Mouse (Mus musculus) G1E (cell line): Measurements from ENCODE around the gene Cd151.

Experiments used
- CTCF ChIP-seq: IDR thresholded peaks from 2 replicates; pipeline ENCODE4 v1.5.1; 2012; ENCODE audit warnings: low read depth, low read length, inconsistent platforms, mixed read lengths
- TAL1 ChIP-seq: conservative IDR thresholded peaks from 2 replicates; pipeline ENCODE4 v1.6.1; 2012; ENCODE audit warnings: low read depth, low read length, inconsistent platforms, mixed read lengths

DNA sequence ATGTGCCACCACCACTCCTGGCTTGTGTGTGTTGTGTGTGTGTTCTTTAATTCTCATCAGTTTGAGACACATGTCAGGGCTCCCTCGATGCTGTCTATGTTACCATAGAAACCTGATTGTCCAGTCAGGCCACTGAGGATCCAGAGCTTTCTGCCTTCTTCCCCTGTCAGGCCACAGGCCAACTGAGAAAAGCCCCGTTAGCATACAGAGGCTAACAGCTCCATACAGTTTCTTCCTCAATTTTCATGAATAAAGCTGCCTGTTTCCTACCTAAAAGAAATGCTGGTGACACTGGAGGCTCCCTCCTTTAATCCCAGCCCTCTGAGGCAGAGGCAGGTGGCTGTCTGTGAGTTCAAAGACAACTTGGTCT is 30.7 kb upstream of the Cd151 start:
- no peak for TF ChIP-seq CTCF
- no peak for TF ChIP-seq TAL1
